Mouse (Mus musculus) bone marrow macrophage, adult 2 months (primary cell): ENCODE measurements around the gene Brat1.

Experiments used
- CTCF ChIP-seq: IDR thresholded peaks from 2 replicates; pipeline ENCODE4 v1.5.1; 2012; ENCODE audit warnings: low read depth, mild to moderate bottlenecking, low read length, moderate library complexity
- POLR2A ChIP-seq: IDR thresholded peaks from 2 replicates; pipeline ENCODE4 v1.6.1; 2012; ENCODE audit warnings: mild to moderate bottlenecking, low read depth, low read length, borderline replicate concordance

DNA sequence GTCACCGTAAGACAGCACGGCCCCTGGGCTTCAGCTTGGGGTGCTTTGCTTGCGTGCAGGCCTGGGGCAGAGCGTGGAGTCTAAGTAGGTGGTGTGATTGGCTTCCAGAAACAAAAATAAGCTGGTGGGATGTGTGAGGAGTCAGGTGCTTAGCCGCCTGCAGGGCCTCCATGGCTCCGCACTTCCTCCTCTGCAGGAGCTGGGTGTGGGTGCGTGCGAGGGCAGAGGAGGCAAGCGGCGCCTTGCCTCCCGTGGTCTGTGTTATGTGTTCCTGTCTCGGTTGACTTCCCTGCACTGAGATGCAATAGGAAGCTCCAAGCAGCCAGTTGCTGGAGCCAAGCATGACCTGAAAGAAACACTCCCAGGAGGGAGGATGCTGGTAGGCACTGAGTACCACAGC lies 35.0 kb downstream of the Brat1 start:
- no peak for TF ChIP-seq POLR2A
- no peak for TF ChIP-seq CTCF
